Mouse (Mus musculus): ENCODE measurements at regions not wholly inside any gene's neighbourhood (a gene's known extent, or its start where the extent isn't known, plus 50 kb on each side); places are given as distances from the start of the nearest gene placed in this dataset.

DNA sequence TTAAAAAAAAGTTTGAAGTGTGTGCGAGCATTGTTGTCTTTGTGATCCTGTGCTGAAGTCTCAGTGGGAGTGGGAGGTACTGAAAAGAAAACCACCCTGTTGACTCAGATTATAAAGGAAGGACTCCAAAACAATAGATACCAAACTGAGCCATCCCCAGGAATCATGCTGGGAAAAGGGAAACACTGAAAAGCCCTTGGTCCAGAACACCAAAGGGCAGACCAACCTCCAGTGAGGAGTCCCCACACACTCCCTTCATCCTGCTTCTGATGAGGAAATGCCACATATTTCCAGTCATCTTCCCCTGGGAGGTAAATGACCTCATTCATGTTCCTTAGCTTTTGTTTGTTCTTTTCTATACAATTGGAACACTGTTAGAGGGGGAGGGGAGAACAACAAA lies 502.9 kb downstream of the Epm2a start:
- TF ChIP-seq CTCF (conservative IDR thresholded peaks at IDR 0.05), result no peak
- DNase-seq (ENCODE audit: low spot score in 2 of 2), result no peak
- Histone ChIP-seq H3K4me3 (no peak overlapping the region), H3K27ac (no peak overlapping the region)

DNA sequence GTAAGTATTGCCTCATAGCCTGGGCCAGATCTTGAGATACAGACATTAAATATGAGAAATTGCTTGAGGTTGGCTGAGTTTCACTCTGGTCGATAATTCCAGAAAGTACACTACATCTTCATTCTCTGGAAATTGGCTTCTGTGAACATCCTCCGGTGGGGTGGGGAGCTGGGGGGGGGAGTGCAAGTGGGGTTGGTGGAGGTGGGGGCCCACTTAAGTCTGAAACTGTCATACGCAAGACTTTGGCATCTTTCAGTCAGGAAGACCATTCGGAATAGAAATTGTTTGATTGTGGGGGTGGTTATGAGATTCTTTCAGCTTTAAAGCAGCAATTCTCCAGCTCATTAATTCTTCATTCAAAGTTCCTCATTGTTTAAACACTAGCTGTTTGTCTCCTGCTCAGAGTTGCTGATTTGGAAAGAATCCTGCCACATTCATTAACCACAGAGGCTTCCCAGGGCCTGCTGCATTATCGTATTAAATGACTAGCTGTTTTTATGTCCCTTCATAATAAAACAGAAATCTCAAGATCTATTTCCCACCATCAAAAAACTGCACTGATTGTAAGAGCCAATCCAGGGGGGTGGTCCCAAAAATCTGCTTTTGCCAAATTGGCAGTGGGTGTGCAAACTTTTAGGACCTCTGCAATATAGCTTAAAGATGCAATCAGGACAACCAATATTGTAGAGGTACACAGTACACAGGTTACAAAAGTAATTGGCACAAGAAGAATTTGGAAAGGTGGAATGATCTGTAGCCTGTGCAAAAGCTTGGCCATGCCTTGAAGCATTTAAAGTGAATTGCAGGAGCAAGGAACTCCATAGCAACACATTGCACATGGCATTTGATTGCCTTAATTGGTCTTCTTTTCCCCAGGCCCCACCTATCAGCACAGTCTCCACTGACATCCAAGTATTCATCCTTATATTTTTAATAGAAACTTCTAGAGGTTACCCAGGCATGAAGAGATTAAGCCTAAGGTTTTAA lies 532.2 kb downstream of the Epm2a start:
- no peak overlapping the region; the same call in 1 of the 2 replicates for H3K27ac ChIP-seq
- DNase-seq (ENCODE audit: low spot score in 2 of 2), result no peak
- H3K4me3 ChIP-seq, result no peak overlapping the region
- TF ChIP-seq CTCF (conservative IDR thresholded peaks at IDR 0.05), result no peak

DNA sequence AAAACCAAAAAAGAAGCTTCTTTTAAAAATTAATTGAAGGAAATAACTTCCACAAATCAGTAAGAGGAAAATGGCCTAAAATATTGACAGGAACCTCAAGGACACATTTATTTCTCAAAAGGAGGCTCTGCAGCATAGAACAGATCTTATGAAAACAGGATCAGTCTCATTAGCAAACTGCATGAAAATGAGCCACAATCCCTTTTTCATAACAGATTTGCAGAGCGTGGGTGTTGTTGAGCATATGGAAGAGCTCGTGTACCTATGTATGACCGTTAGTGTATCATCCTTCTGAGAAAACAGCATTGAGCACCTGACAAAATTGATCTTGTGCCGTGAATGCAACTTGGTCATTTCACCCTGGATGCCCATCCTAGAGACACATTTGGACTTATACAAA lies 543.0 kb downstream of the Epm2a start:
- DNase-seq (ENCODE audit: low spot score in 2 of 2), result no peak
- TF ChIP-seq CTCF (conservative IDR thresholded peaks at IDR 0.05), result no peak
- H3K4me3 ChIP-seq, result no peak overlapping the region
- no peak overlapping the region for H3K27ac ChIP-seq

DNA sequence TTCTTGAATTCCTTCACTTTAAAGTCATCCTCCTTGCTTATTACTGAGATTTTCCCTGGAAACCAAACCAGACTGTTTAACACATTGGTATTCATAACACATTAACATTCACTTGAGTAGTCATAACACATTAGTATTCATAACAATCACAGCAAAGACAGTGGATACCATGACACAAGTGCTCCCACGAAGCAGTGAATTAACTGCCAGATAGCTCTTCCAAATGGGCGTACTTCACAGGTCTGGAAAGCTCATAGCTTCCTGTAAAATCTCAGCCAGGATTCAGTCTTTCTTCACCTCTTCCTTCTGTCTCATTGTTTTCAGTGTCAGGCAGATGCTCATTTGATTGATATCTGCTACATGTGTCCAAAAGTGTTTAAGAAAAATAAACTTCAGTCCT lies 545.7 kb downstream of the Epm2a start:
- no peak for DNase-seq (ENCODE audit: low spot score in 2 of 2)
- no peak for TF ChIP-seq CTCF (conservative IDR thresholded peaks at IDR 0.05)
- Histone ChIP-seq H3K27ac (no peak overlapping the region), H3K4me3 (no peak overlapping the region)

DNA sequence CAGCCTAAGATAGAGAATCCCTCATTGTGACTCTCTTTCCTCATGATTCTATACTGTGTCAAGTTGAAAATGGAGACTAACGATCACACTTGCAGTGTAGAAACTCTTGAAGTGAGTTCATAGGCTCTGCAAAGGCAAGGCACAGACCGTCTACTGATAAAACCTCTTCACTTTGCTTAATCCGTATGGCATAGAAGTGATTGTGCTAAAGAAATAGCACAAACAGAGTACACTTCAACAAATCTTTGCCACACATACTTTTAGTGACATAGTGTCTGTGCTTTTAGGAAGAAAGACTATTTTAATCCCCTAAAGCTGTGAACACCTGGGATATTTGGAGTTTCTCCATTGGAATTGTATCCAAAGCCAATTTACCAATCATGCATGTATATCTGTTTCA lies 578.9 kb downstream of the Epm2a start:
- TF ChIP-seq CTCF (conservative IDR thresholded peaks at IDR 0.05), result no peak
- H3K27ac ChIP-seq, result no peak overlapping the region
- H3K4me3 ChIP-seq, result no peak overlapping the region
- DNase-seq (ENCODE audit: low spot score in 2 of 2), result no peak

DNA sequence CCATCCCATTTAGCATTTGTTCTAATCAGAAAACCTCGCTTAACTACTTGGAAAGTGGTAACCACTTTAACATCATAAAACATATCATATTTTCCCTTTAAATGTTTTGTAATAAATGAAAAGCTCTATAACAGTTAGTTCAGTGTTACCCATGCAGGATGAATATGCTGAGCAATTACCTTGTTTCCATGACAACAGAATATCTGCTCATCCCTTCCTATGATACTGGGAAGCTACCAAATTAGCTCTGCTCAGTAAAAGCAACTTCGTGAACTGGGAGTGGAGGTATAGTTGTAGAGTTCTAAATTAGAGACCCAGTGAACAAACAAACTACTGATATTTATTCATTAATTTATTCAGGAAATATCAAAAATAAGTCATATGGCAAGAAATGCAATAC lies 595.0 kb downstream of the Epm2a start:
- Histone ChIP-seq H3K4me3 (no peak overlapping the region), H3K27ac (no peak overlapping the region)
- peak in 1 of 2 experiments; percentile 14 for DNase-seq (ENCODE audit: low spot score in 2 of 2)
- no peak for TF ChIP-seq CTCF (conservative IDR thresholded peaks at IDR 0.05)

DNA sequence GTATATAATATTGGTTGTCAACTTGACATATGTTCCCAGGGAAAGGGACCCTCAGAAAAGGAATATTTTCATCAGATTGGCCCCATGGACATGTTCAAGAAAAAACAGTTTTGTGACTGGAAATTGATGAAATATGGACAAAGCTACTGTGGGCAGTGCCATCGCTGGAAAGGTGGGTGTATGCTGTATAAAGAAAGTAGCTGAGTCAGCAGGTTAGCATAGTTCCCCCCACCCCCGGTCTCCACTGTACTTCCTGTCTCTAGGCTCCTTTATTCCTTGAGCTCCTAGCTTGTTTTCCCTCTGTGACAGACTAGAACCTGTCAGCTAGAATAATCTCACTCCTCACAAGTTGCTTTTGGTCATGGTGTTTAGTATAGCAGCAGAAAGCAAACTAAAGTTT lies 599.6 kb downstream of the Epm2a start:
- Histone ChIP-seq H3K4me3 (no peak overlapping the region), H3K27ac (no peak overlapping the region)
- no peak for TF ChIP-seq CTCF (conservative IDR thresholded peaks at IDR 0.05)
- DNase-seq (ENCODE audit: low spot score in 2 of 2), result no peak

DNA sequence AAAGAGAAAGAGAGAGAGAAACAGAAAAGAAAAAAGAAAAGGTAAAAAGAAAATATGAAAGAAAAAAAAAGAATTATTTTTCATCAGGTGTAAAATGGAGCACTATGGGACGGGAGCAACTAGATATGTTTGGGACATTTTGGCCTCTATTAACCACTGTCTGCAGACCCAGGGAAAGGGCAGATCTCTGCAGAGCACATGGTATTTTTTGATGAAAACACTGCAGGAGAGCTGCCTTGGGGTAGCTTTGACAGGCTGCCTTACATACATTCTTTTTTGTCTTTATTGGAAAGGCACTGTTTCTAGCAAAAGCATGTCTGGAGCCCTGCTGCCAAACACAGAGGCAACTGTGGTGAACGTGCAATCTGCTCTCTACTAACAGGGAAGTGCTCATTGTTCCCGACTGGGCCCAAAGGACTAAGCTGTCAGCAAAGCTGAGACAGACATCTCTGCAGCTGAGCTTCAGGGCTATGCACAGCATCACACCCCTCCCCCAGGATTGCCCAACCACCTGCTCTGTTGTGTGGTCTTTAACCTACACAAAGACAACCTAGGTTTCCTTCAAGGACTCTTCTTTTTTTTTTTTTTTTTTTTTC lies 617.2 kb downstream of the Epm2a start:
- TF ChIP-seq CTCF (conservative IDR thresholded peaks at IDR 0.05), result no peak
- Histone ChIP-seq H3K4me3 (no peak overlapping the region), H3K27ac (no peak overlapping the region)
- peak; percentile 17 to 27 for DNase-seq (ENCODE audit: low spot score in 2 of 2)

DNA sequence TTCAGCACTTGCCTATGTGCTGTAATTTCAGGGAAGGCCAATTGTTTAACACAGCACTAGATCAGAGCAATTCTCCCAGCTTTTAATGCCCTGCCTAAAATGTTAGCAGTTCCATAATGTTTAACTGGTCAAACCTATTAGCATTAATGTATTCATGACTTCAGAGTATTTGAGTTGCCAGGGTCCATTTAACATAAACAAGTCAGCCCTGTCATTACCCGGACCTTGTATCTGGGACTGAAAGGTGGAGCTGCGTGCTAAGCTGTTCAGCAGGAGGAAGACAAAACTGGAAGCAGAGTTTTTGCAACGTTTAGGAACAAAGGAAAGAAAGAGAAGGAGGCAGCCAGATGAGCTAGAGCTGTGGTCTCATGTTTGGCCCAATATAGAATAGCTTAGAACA lies 661.8 kb downstream of the Epm2a start:
- DNase-seq (ENCODE audit: low spot score in 2 of 2), result no peak
- Histone ChIP-seq H3K27ac (no peak overlapping the region), H3K4me3 (no peak overlapping the region)
- TF ChIP-seq CTCF (conservative IDR thresholded peaks at IDR 0.05), result no peak

DNA sequence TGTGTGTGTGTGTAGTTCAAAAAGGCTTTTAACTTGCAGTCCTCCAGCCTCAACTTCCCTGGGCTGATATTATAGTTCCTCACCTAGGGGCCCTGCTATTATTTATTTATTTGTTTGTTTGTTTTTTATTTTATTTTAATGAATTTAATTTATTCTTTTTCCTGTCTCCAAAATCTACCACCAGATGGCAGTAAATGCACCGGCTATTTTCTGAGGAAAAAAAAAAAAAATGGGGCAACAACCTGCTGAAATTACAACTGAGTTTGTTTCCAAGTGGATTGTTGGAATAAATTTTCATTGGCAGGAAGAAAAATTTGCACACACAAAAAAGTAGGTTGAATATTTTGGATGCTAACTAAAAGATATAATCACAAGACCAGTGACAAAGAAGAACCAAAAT lies 662.7 kb downstream of the Epm2a start:
- no peak overlapping the region for H3K4me3 ChIP-seq
- H3K27ac ChIP-seq, result no peak overlapping the region
- peak; percentile 72 for TF ChIP-seq CTCF (conservative IDR thresholded peaks at IDR 0.05)
- no peak for DNase-seq (ENCODE audit: low spot score in 2 of 2)

DNA sequence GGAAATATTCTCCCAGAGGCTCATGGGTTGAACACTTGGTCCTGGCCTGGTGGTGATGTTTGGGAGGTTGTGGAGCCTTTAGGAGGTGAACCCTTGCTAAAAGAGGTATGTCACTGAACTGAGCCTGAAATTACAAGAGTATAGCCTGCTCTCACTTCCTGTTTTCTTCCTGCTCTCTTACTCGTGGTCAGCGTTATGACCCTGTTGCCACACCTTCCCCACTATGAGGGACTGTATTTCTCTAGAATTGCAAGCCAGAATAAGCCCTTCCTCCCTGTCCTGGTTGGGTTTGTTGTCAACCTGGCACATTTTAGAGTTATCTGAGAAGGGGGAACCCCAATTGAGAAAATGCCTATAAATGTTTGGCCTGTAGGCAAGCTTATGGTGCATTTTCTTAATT lies 674.1 kb downstream of the Epm2a start:
- Histone ChIP-seq H3K4me3 (no peak overlapping the region), H3K27ac (no peak overlapping the region)
- TF ChIP-seq CTCF (conservative IDR thresholded peaks at IDR 0.05), result no peak
- no peak for DNase-seq (ENCODE audit: low spot score in 2 of 2)

DNA sequence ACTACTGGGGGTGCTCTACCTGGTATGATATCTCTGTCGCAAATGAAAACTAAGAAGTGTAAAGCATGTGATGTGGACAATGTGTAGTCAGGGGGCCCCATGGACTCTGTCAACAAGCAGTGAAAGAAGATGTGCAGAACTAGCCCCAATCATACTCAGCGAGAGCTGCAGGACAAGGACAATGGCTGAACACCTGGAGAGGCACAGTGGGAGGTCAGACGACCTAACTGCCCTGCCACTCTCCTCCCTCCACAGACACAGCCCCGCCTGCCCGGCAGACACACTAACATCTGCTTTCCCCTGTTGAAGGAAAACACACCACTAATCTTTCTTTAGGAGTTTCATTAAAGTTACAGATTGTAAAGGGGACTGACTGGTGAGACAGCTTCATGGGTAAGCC lies 675.1 kb downstream of the Epm2a start:
- Histone ChIP-seq H3K27ac (no peak overlapping the region), H3K4me3 (no peak overlapping the region)
- DNase-seq (ENCODE audit: low spot score in 2 of 2), result no peak
- TF ChIP-seq CTCF (conservative IDR thresholded peaks at IDR 0.05), result no peak

DNA sequence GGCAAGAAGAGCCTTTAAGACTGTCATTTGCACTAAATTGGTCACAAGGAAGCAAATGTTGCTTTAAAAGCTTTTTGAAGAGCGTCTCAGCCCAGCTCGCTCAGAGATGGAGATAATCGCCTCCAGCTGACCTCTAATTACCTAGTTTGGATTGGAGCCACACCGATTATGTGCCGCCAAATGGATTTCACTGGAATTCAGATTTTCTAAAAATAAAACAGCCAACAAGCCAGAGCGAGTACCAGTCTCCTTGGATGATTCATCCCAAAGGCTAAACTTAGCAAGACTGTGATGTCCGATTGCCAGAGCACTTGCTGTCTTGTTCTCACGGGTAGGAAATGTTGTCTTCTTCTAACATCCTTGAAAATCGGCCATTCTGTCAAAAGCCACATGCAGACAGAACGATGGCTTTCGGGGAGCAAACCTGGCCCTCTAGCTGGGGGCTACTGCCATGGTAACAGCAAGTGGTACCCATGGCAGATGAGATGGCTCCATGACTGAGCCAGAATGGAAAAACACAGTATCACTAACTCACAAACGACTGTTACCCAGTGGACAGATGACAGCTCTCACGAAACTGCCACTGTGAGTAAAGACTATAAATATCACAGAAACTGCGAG lies 676.1 kb downstream of the Epm2a start:
- peak overlapping the region; percentile 64 for H3K27ac ChIP-seq
- TF ChIP-seq CTCF (conservative IDR thresholded peaks at IDR 0.05), result no peak
- H3K4me3 ChIP-seq, result peak overlapping the region; percentile 20
- DNase-seq (ENCODE audit: low spot score in 2 of 2), result peak; percentile 20 to 21
